Mouse (Mus musculus): ENCODE measurements at regions not wholly inside any gene's neighbourhood (a gene's known extent, or its start where the extent isn't known, plus 50 kb on each side); places are given as distances from the start of the nearest gene placed in this dataset.

GRCm38 (mm10) chr8:24278391-24278790 lies 447.3 kb downstream of the Adam3 start:
- TF ChIP-seq CTCF (conservative IDR thresholded peaks at IDR 0.05; ENCODE audit: low read length) (no peak), POU5F1 (IDR thresholded peaks at IDR 0.05; ENCODE audit: borderline replicate concordance, low read length) (no peak), NANOG (IDR thresholded peaks at IDR 0.05; ENCODE audit: borderline replicate concordance, low read length) (no peak)
